Mouse (Mus musculus) left cerebral cortex, adult 11 months (tissue): Measurements from ENCODE around the gene Gm20390.

Experiments
- DNase-seq: peaks from one replicate; pipeline ENCODE4 v3.0.0; 2022; ENCODE audit warnings: low spot score

Gm20390 gene

GRCm38 (mm10) chr11:93968005-93968847, at the start of gene Gm20390, which contains the start of gene Nme1:
TSS of gene Gm20390 (minus strand) at chr11:93968293.
TSS of gene Nme1 (minus strand) at chr11:93968521.
- peak; percentile 97 for DNase-seq

GRCm38 (mm10) chr11:94003346-94003745, 35.3 kb upstream of the Gm20390 start:
- DNase-seq: no peak

GRCm38 (mm10) chr11:93999276-93999675, 31.2 kb upstream of the Gm20390 start:
- DNase-seq: no peak

GRCm38 (mm10) chr11:93997141-93997775, 29.2 kb upstream of the Gm20390 start:
- DNase-seq: no peak

- peak; percentile 47 for DNase-seq
Observed at GRCm38 (mm10) chr11:93996306-93997140, 28.4 kb upstream of the Gm20390 start.

GRCm38 (mm10) chr11:93995720-93996305, 27.7 kb upstream of the Gm20390 start, which contains the start of gene Spag9:
TSS of gene Spag9 (plus strand) at chr11:93996091.
- DNase-seq: peak; percentile 87

- DNase-seq: peak; percentile 86
Observed at GRCm38 (mm10) chr11:93995111-93995719, 27.1 kb upstream of the Gm20390 start.

- DNase-seq: no peak
Observed at GRCm38 (mm10) chr11:93994531-93994930, 26.4 kb upstream of the Gm20390 start.

- DNase-seq: no peak
Observed at GRCm38 (mm10) chr11:93988328-93989062, 20.4 kb upstream of the Gm20390 start.

- no peak for DNase-seq
Observed at GRCm38 (mm10) chr11:93987625-93988327, 19.7 kb upstream of the Gm20390 start.

GRCm38 (mm10) chr11:93987026-93987425, 18.9 kb upstream of the Gm20390 start:
- DNase-seq: no peak

GRCm38 (mm10) chr11:93986298-93986697, 18.2 kb upstream of the Gm20390 start:
- no peak for DNase-seq

GRCm38 (mm10) chr11:93985265-93985664, 17.2 kb upstream of the Gm20390 start:
- DNase-seq: no peak

- no peak for DNase-seq
Observed at GRCm38 (mm10) chr11:93984619-93985018, 16.5 kb upstream of the Gm20390 start.

- DNase-seq: no peak
Observed at GRCm38 (mm10) chr11:93979502-93980049, 11.5 kb upstream of the Gm20390 start.

GRCm38 (mm10) chr11:93972951-93973350, 4.9 kb upstream of the Gm20390 start:
- DNase-seq: no peak

- DNase-seq: no peak
Observed at GRCm38 (mm10) chr11:93969799-93970198, 1.7 kb upstream of the Gm20390 start.

GRCm38 (mm10) chr11:93969171-93969570, 1.1 kb upstream of the Gm20390 start:
- DNase-seq: no peak

- DNase-seq: no peak
Observed at GRCm38 (mm10) chr11:93968848-93969128, 695 bp upstream of the Gm20390 start.

- no peak for DNase-seq
Observed at GRCm38 (mm10) chr11:93967381-93967780, 712 bp downstream of the Gm20390 start.
